Mouse (Mus musculus) ES-Bruce4 (cell line): ENCODE data around the gene Alg2. TPM values are rescaled to one million over a fixed set of nuclear protein-coding genes. Genes with fewer than 3 reads are reported as not detected.

Source experiments
- H3K27ac ChIP-seq: 2 replicates; pipeline ENCODE4 v1.5.1; 2012; ENCODE audit warnings: low read length, inconsistent platforms; ENCODE audit not compliant: insufficient read depth
- H3K27me3 ChIP-seq: 2 replicates; pipeline ENCODE4 v1.6.1; 2012; ENCODE audit warnings: mild to moderate bottlenecking, low read length, inconsistent platforms; ENCODE audit not compliant: control insufficient read depth, poor library complexity, insufficient read depth, severe bottlenecking
- H3K36me3 ChIP-seq: 2 replicates; pipeline ENCODE4 v1.6.1; 2012; ENCODE audit warnings: inconsistent platforms, mild to moderate bottlenecking, low read length, moderate library complexity; ENCODE audit not compliant: control insufficient read depth, poor library complexity, insufficient read depth, severe bottlenecking
- H3K4me1 ChIP-seq: one replicate; pipeline ENCODE4 v1.8.1; 2011; ENCODE audit warnings: low read length; ENCODE audit not compliant: control insufficient read depth, insufficient read depth
- H3K4me3 ChIP-seq: 2 replicates; pipeline ENCODE4 v1.5.1; 2011; ENCODE audit warnings: low read depth, mild to moderate bottlenecking, low read length
- H3K9ac ChIP-seq: 2 replicates; pipeline ENCODE4 v1.6.1; 2012; ENCODE audit warnings: low read depth, mild to moderate bottlenecking, inconsistent platforms; ENCODE audit not compliant: poor library complexity, severe bottlenecking
- H3K9me3 ChIP-seq: replicated peaks from 2 replicates; pipeline ENCODE4 v1.6.1; 2012; ENCODE audit warnings: mild to moderate bottlenecking, low read length, inconsistent platforms; ENCODE audit not compliant: control insufficient read depth, poor library complexity, insufficient read depth, severe bottlenecking
- CTCF ChIP-seq: IDR thresholded peaks from one replicate; pipeline ENCODE4 v1.8.1; 2011; ENCODE audit warnings: low read depth, low read length
- EP300 ChIP-seq: IDR thresholded peaks from 2 replicates; pipeline ENCODE4 v1.6.1; 2011; ENCODE audit warnings: low read depth, low read length; ENCODE audit not compliant: insufficient read depth
- POLR2A ChIP-seq: IDR thresholded peaks from one replicate; pipeline ENCODE4 v1.8.1; 2011; ENCODE audit warnings: low read length; ENCODE audit not compliant: insufficient read depth
- polyA plus RNA-seq: library from polyadenylated mRNA; stranded (reverse); fragments of >200 nt; gene quantifications from 2 replicates; pipeline ENCODE4 v1.2.4, GENCODE M21; 2011; ENCODE audit warnings: low read depth; ENCODE audit not compliant: missing spikeins, insufficient read depth, insufficient read length

Alg2 gene
- 13.2 and 14.1 TPM in 2 replicates for polyA plus RNA-seq

DNA sequence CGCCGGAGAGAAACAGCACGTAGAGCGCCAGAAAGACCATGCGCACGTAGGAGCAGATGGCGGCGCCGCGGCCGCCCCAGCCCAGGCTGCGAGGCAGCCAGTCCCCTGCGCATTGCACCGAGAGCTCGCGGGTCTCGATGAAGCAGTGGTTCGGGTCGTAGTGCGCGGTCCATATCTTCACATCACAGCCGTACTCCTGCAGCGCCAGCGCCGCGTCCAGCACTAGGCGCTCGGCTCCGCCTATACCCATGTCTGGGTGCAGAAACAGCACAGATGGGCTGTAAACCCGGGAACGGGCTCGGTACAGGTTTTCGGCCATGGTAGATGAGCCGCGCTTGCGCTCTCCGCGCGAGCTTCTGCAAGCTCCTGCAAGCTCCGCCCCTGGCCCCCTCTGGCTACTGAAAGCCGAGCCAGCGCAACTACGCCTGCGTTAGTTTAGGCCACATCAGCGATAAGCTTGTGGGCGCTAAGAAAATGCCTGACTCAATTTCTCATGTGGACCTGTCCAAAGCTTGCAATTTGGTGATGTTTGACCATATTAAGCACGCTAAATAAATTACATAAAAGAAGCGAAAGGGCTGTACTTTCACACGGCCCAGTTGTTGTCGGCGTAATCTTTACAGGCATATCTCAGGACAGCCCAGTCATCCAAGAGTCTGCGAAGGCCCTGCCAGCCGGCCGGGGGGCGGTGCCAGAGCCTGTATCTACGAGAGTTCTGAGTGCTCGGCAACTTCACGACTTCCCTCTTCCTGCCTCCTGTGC is at the start of gene Alg2, which contains the start of gene Sec61b:
TSS of gene Alg2 (minus strand) at position 366 of the 762 bp plus-strand sequence.
TSS of gene Sec61b (plus strand) at position 691 of the 762 bp plus-strand sequence.
- H3K9ac ChIP-seq = peak within 1 kb of the TSS; percentile 68
- no peaks in the 10 kb centered on the region for H3K9me3 ChIP-seq
- peak within 1 kb of the TSS; percentile 45 for H3K27ac ChIP-seq
- H3K4me1 ChIP-seq = no peaks in the 10 kb centered on the region
- TF ChIP-seq EP300 (no peak), POLR2A (peak; percentile 65), CTCF (no peak)
- H3K36me3 ChIP-seq = peaks cover 9% of the 10 kb centered on the region; the same call in 1 of the 2 replicates
- peak within 1 kb of the TSS; percentile 86 for H3K4me3 ChIP-seq
- H3K27me3 ChIP-seq = no peaks in the 10 kb centered on the region

DNA sequence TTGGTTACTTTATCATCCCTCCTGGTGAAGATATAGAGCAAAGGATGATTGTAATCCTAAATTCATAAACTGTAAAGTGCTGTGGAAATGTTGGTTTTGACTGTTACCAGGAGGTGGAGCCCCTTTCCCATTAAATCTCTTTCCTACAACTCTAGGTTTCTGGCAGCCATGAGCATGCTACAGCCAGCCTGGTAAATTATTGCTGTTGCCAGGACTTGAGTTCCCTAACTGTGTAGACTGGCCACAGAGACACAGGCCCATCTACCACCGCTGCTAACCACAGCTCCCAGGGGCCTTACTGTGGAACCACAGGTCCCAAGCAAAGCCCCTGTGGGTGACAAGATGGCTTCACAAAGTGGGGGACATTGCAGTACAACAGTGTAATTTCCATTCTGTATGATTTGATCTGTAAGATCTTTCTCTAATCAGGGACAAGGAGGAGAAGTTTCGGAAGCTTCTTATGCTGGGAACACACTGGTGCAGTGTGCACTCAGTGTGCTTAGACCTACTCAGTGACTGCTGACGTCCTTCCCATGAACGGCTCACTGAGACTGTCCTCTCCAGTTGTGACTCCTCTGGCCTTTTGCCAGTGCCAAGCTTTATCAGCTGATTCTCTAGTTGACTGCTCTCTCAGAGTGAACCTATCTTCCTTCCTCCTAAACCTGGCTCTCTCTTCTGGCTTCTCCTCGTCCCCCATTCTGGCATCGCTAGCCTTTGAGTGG is 47.9 kb upstream of the Alg2 start:
- Histone ChIP-seq H3K4me1 (no peaks in the 10 kb centered on the region), H3K27ac (no peak overlapping the region), H3K9ac (no peak overlapping the region), H3K4me3 (no peak overlapping the region), H3K36me3 (no peaks in the 10 kb centered on the region), H3K9me3 (no peaks in the 10 kb centered on the region), H3K27me3 (no peaks in the 10 kb centered on the region)
- no peak for TF ChIP-seq CTCF
- TF ChIP-seq POLR2A = no peak
- TF ChIP-seq EP300 = no peak

DNA sequence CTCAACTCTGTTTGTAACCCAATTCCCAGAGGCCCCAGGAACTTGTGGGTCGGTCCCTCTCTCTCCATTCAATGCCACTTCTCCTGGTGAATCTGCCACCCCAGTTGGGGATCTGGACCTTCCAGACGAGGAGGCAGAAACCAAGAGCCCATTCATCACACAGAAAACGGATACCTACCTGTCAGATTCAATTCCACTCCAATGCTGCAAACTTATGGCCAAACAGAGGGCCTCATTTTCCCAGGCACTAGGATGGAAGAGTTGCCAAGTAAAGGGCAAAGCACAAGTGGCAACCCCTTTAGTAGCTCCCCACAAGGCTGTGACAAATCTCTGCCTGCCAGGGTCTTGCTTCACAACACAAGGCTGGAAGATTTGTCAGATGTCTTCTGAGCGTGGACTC is 45.9 kb upstream of the Alg2 start:
- Histone ChIP-seq H3K27ac (no peak overlapping the region), H3K4me3 (no peak overlapping the region), H3K9me3 (no peaks in the 10 kb centered on the region), H3K9ac (no peak overlapping the region), H3K27me3 (no peaks in the 10 kb centered on the region), H3K36me3 (no peaks in the 10 kb centered on the region), H3K4me1 (no peaks in the 10 kb centered on the region)
- no peak for TF ChIP-seq CTCF
- no peak for TF ChIP-seq EP300
- TF ChIP-seq POLR2A = no peak

- Histone ChIP-seq H3K36me3 (no peaks in the 10 kb centered on the region), H3K4me3 (no peak overlapping the region), H3K27me3 (no peaks in the 10 kb centered on the region), H3K4me1 (no peaks in the 10 kb centered on the region), H3K9ac (no peak overlapping the region), H3K27ac (no peak overlapping the region), H3K9me3 (no peaks in the 10 kb centered on the region)
- TF ChIP-seq EP300 = no peak
- no peak for TF ChIP-seq CTCF
- TF ChIP-seq POLR2A = no peak
These were observed 44.5 kb upstream of the Alg2 start for GRCm38 (mm10) chr4:47518551-47519181.

DNA sequence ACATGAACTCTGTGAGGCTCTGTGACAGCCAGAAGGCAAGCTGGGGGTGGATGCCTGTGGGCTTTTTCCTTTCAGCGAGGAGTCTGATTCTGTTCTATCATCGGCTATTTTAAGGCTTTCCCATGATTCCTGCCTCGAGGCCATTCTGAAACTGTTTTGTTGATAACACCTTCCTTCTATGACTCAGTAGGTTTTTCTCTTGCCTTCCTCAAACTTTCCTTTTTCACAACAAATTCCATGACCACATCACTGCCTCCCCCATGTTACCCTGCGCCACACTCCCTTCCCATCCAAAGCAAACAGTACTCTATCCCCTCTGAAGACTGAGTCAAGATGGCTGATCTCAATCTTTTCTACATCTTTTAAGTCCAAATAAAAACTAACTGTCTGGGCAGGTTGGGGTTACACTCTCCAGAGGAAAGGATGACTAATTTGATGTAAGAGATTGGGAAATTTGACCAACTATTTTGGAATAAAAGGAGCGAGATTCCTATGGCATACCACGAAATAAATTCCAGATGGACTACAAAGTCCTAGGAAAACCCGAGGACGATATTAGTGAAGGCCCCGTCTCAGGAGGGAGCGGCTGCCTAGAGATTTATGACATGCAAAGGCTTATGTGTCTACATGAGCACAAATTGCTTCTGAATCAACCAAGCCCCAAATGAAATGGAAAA is 30.8 kb upstream of the Alg2 start:
- no peak overlapping the region for H3K4me3 ChIP-seq
- TF ChIP-seq EP300 (no peak), CTCF (no peak)
- no peak overlapping the region for H3K27ac ChIP-seq
- no peaks in the 10 kb centered on the region for H3K36me3 ChIP-seq
- H3K9ac ChIP-seq = no peak overlapping the region
- no peaks in the 10 kb centered on the region for H3K27me3 ChIP-seq
- no peaks in the 10 kb centered on the region for H3K9me3 ChIP-seq
- H3K4me1 ChIP-seq = no peaks in the 10 kb centered on the region

DNA sequence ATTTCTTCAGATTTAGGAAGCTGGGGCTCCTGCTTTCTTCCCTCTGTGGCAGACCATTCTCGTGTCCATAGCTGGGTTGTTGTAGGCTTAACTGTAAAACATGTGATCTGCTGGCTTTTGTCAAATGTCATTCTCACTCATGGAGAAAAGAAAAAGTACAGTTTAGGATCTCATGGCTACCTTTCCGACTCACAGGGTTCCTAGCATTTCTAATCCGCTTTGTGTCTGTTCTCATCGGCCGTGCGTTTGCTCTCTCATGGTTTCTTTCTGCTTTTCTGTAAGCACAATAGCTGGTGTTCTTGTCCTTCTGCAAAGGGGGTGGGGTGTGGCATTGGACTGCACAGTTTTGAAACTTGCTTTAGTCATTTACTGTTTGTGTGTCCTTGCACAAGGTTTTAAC is 28.9 kb upstream of the Alg2 start:
- no peaks in the 10 kb centered on the region for H3K36me3 ChIP-seq
- no peak overlapping the region for H3K27ac ChIP-seq
- no peak overlapping the region for H3K9ac ChIP-seq
- no peak for TF ChIP-seq EP300
- no peak for TF ChIP-seq POLR2A
- TF ChIP-seq CTCF = no peak
- H3K4me3 ChIP-seq = no peak overlapping the region
- H3K4me1 ChIP-seq = no peaks in the 10 kb centered on the region
- no peaks in the 10 kb centered on the region for H3K9me3 ChIP-seq
- no peaks in the 10 kb centered on the region for H3K27me3 ChIP-seq
